Mouse (Mus musculus) hindbrain, embryonic 16.5 days (tissue): ENCODE measurements around the gene Armh2. TPM values are rescaled to one million over a fixed set of nuclear protein-coding genes. Genes with fewer than 3 reads are reported as not detected.

ENCODE experiments used
- ATAC-seq: fragments of 200-750 bp; cut with Nextera tagmentation; 2 replicates; pipeline ENCODE4 v1.8.0; 2017; ENCODE audit warnings: moderate TSS enrichment, moderate library complexity
- H3K27ac ChIP-seq: fragments of 300-500 bp; sonication (generic); 2 replicates; pipeline ENCODE4 v1.5.1; 2014; ENCODE audit warnings: low read depth, mild to moderate bottlenecking, control low read depth, low read length, moderate library complexity
- H3K27me3 ChIP-seq: fragments of 300-500 bp; sonication (generic); replicated peaks from 2 replicates; pipeline ENCODE4 v1.6.1; 2014; ENCODE audit warnings: low read length; ENCODE audit not compliant: control insufficient read depth, insufficient read depth
- H3K36me3 ChIP-seq: fragments of 300-500 bp; sonication (generic); 2 replicates; pipeline ENCODE4 v1.6.1; 2014; ENCODE audit warnings: mild to moderate bottlenecking, low read length, moderate library complexity, mixed read lengths; ENCODE audit not compliant: control insufficient read depth, insufficient read depth
- H3K4me1 ChIP-seq: fragments of 300-500 bp; sonication (generic); 2 replicates; pipeline ENCODE4 v1.6.1; 2014; ENCODE audit warnings: low read depth, low read length; ENCODE audit not compliant: control insufficient read depth, insufficient read depth
- H3K4me2 ChIP-seq: fragments of 300-500 bp; sonication (generic); 2 replicates; pipeline ENCODE4 v1.6.1; 2014; ENCODE audit warnings: mild to moderate bottlenecking, low read length, control low read depth, moderate library complexity
- H3K4me3 ChIP-seq: fragments of 300-500 bp; sonication (generic); 2 replicates; pipeline ENCODE4 v1.5.1; 2014; ENCODE audit warnings: mild to moderate bottlenecking, low read length, control low read depth, moderate library complexity
- H3K9ac ChIP-seq: fragments of 300-500 bp; sonication (generic); 2 replicates; pipeline ENCODE4 v1.6.1; 2014; ENCODE audit warnings: low read depth, mild to moderate bottlenecking, control low read depth, low read length, moderate library complexity
- H3K9me3 ChIP-seq: fragments of 300-500 bp; sonication (generic); 2 replicates; pipeline ENCODE4 v1.6.1; 2014; ENCODE audit warnings: mild to moderate bottlenecking, low read length, moderate library complexity; ENCODE audit not compliant: control insufficient read depth
- WGBS: fragments of 180-500 bp; shearing (Covaris S2); extraction: QIAGEN DNeasy Blood & Tissue Kit; methylation state at CpG from one replicate; pipeline ENCODE4 v1.1.7; 2014; 5-methylcytosine and 5-hydroxymethylcytosine counted together
- polyA plus RNA-seq: library from polyadenylated mRNA; unstranded; fragments of >200 nt; fragmentation: Nextera tagmentation; extraction: Ambion mirVana; gene quantifications from 2 replicates; pipeline ENCODE4 v1.2.1, GENCODE M21; 2015

The Armh2 gene
- polyA plus RNA-seq, 1 experiment from 2014 or later = not detected

- Histone ChIP-seq H3K9me3 (no peaks in the 10 kb centered on the region), H3K27ac (no peak overlapping the region), H3K4me3 (no peak overlapping the region), H3K4me1 (no peaks in the 10 kb centered on the region), H3K9ac (no peak overlapping the region), H3K27me3 (no peaks in the 10 kb centered on the region), H3K4me2 (no peak overlapping the region), H3K36me3 (no peaks in the 10 kb centered on the region)
- WGBS = 77% methylated on average over 2 of the region's 2 CpGs
- no peak for ATAC-seq
These were observed 50.3 kb downstream of the Armh2 start for GRCm38 (mm10) chr13:24791349-24791748.

- H3K27ac ChIP-seq = no peak overlapping the region
- H3K4me1 ChIP-seq = no peaks in the 10 kb centered on the region
- no peak overlapping the region for H3K9ac ChIP-seq
- no peak overlapping the region for H3K4me3 ChIP-seq
- H3K4me2 ChIP-seq = no peak overlapping the region
- no peaks in the 10 kb centered on the region for H3K27me3 ChIP-seq
- no peak for ATAC-seq
- 93% methylated on average over 9 of the region's 9 CpGs for WGBS
- H3K36me3 ChIP-seq = no peaks in the 10 kb centered on the region
- no peaks in the 10 kb centered on the region for H3K9me3 ChIP-seq
These were observed 51.5 kb downstream of the Armh2 start for GRCm38 (mm10) chr13:24792411-24793045.

Other genes starting within 250 kb of the Armh2 start
- gene Ripor2, start 159.0 kb upstream of the Armh2 start, polyA plus RNA-seq = 19.1 and 22.8 TPM in 2 replicates
- gene Gmnn, start 20.7 kb downstream of the Armh2 start, polyA plus RNA-seq = 19.8 and 20.1 TPM in 2 replicates
- gene BC005537, start 60.4 kb downstream of the Armh2 start, polyA plus RNA-seq = 17.3 and 20.7 TPM in 2 replicates
- 59.4 and 66.5 TPM in 2 replicates for gene Acot13, start 90.3 kb downstream of the Armh2 start, polyA plus RNA-seq
- gene Tdp2, start 90.4 kb downstream of the Armh2 start, polyA plus RNA-seq = 31.0 and 35.4 TPM in 2 replicates
- 9.5 and 9.6 TPM in 2 replicates for gene D130043K22Rik, start 103.9 kb downstream of the Armh2 start, polyA plus RNA-seq
- 15.4 and 15.8 TPM in 2 replicates for gene Aldh5a1, start 196.4 kb downstream of the Armh2 start, polyA plus RNA-seq
- gene Gpld1, start 201.9 kb downstream of the Armh2 start, polyA plus RNA-seq = 2.6 and 3.0 TPM in 2 replicates